Mouse (Mus musculus) lung, embryonic 15.5 days (tissue): ENCODE measurements at regions not wholly inside any gene's neighbourhood (a gene's known extent, or its start where the extent isn't known, plus 50 kb on each side); places are given as distances from the start of the nearest gene placed in this dataset.

Experiments
- ATAC-seq: fragments of 200-750 bp; cut with Nextera tagmentation; 2 replicates; pipeline ENCODE4 v1.8.0; 2017; ENCODE audit warnings: moderate number of reproducible peaks, borderline replicate concordance; ENCODE audit not compliant: low FRiP score, low TSS enrichment; ENCODE audit errors: extremely low read depth
- H3K27ac ChIP-seq: fragments of 300-500 bp; sonication (generic); 2 replicates; pipeline ENCODE4 v1.5.1; 2015; ENCODE audit warnings: moderate library complexity, mild to moderate bottlenecking, inconsistent platforms
- H3K27me3 ChIP-seq: fragments of 300-500 bp; sonication (generic); 2 replicates; pipeline ENCODE4 v1.6.1; 2015; ENCODE audit warnings: inconsistent platforms
- H3K36me3 ChIP-seq: fragments of 300-500 bp; sonication (generic); 2 replicates; pipeline ENCODE4 v1.6.1; 2015; ENCODE audit warnings: inconsistent platforms
- H3K4me1 ChIP-seq: fragments of 300-500 bp; sonication (generic); 2 replicates; pipeline ENCODE4 v1.6.1; 2015; ENCODE audit warnings: inconsistent platforms
- H3K4me2 ChIP-seq: fragments of 300-500 bp; sonication (generic); 2 replicates; pipeline ENCODE4 v1.6.1; 2015; ENCODE audit warnings: inconsistent platforms, mild to moderate bottlenecking, moderate library complexity
- H3K4me3 ChIP-seq: fragments of 300-500 bp; sonication (generic); 2 replicates; pipeline ENCODE4 v1.5.1; 2015; ENCODE audit warnings: mild to moderate bottlenecking, inconsistent platforms
- H3K9ac ChIP-seq: fragments of 300-500 bp; sonication (generic); 2 replicates; pipeline ENCODE4 v1.6.1; 2015; ENCODE audit warnings: inconsistent platforms
- H3K9me3 ChIP-seq: fragments of 300-500 bp; sonication (generic); 2 replicates; pipeline ENCODE4 v1.6.1; 2016; ENCODE audit warnings: inconsistent platforms
- WGBS: fragments of 180-500 bp; shearing (Covaris S2); methylation state at CpG from one replicate; pipeline ENCODE4 v1.1.7; 2015; 5-methylcytosine and 5-hydroxymethylcytosine counted together

DNA sequence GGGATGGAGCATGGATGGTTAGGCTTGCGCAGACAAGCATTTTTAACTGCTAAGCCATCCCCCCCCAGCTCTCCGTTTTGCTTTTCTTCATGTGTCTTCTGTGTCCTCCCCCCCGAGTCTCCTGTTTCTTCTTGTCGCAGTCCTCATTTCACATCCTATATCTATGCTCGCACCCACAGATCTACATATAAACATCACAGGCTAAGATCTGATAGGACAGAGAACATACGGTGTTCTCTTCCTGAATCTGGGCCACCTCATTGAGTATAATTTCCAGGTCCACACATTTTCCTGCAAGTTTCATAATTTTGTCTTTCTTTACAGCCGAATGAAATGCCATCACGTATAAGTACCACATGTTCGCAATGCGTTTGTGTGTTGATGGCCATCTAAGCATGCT, 168.7 kb downstream of the Zfp36l1 start:
- 56% methylated on average over 10 of the region's 10 CpGs for WGBS
- no peaks in the 10 kb centered on the region for H3K36me3 ChIP-seq
- H3K4me3 ChIP-seq = no peak overlapping the region
- no peaks in the 10 kb centered on the region for H3K27me3 ChIP-seq
- no peak overlapping the region for H3K9ac ChIP-seq
- no peak for ATAC-seq
- peaks cover 71% of the 10 kb centered on the region for H3K4me1 ChIP-seq
- no peaks in the 10 kb centered on the region for H3K9me3 ChIP-seq
- peak overlapping the region; percentile 95 for H3K27ac ChIP-seq
- no peak overlapping the region for H3K4me2 ChIP-seq

DNA sequence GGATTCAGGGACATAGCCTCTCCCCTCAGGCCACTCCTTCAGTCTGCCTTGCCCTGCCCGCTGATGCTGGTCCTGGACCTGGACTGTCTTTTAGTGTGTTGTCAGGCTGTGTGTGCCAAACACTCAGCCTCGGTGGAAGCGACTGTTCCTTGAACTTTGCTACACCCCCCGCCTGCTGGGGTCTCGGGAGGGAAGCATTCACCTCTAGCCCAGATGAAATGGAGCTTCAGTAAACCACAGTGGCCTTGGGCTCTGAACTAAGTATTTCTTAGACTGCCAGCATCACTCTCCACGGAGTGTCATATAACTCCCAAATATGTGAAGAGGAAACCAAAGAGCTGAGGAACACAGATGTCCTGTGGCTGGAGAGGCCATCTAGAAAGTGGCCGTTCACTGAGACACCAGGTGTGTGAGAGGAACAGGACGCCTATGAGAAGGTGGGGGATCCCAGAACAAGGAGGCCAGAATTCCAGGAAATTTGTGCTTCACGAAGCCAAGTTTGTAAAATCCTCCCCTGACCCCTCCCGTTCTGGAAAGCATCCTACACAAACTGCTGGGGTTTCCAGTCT, 170.2 kb downstream of the Zfp36l1 start:
- peak overlapping the region; percentile 66 for H3K27ac ChIP-seq
- peaks cover 61% of the 10 kb centered on the region for H3K4me1 ChIP-seq
- 18% methylated on average over 10 of the region's 10 CpGs for WGBS
- H3K4me2 ChIP-seq = no peak overlapping the region
- no peak for ATAC-seq
- no peak overlapping the region for H3K4me3 ChIP-seq
- H3K9ac ChIP-seq = no peak overlapping the region
- no peaks in the 10 kb centered on the region for H3K9me3 ChIP-seq
- H3K36me3 ChIP-seq = no peaks in the 10 kb centered on the region
- H3K27me3 ChIP-seq = no peaks in the 10 kb centered on the region

DNA sequence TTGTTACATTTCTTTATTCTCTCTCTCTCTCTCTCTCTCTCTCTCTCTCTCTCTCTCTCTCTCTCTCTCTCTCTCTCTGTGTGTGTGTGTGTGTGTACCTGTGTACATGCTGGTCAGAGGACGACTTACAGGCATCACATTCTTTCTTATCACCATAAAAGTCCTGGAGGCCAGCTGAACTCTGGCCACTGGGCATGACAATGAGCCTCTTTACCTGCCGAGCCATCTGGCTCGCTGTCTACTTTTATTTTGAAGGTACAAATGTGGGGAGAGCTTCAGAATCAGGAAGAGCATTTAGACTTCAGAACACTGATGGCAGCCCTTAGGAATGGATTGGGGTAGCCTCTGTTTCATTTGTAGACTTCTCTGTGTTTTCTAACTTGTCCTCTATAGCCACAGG, 171.0 kb downstream of the Zfp36l1 start:
- WGBS = 39% methylated on average over 3 of the region's 3 CpGs
- no peaks in the 10 kb centered on the region for H3K27me3 ChIP-seq
- H3K27ac ChIP-seq = no peak overlapping the region
- H3K4me1 ChIP-seq = peaks cover 63% of the 10 kb centered on the region
- H3K36me3 ChIP-seq = no peaks in the 10 kb centered on the region
- ATAC-seq = no peak
- H3K4me2 ChIP-seq = no peak overlapping the region
- H3K9ac ChIP-seq = no peak overlapping the region
- no peak overlapping the region for H3K4me3 ChIP-seq
- no peaks in the 10 kb centered on the region for H3K9me3 ChIP-seq

DNA sequence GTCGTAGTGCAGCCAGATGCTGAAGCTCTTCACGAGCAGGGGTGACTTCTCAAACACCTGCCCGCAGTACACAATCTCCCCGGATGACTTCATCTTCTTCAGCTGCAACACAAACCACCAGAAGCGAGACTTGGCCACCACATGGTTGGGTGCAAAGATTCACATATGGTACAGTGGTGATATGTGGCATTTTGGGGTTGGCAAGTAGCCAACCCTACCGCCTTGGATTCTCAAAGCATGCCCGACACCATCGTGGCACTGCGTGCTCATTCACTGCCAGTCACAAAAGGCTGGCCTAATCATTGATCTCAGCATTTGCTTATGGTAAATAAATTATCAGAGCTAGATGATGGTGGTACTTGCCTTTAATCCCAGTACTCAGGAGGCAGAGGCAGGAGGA, 173.4 kb downstream of the Zfp36l1 start:
- H3K9me3 ChIP-seq = no peaks in the 10 kb centered on the region
- H3K36me3 ChIP-seq = no peaks in the 10 kb centered on the region
- H3K4me1 ChIP-seq = peaks cover 53% of the 10 kb centered on the region
- ATAC-seq = no peak
- H3K9ac ChIP-seq = no peak overlapping the region
- no peak overlapping the region for H3K4me3 ChIP-seq
- H3K27ac ChIP-seq = no peak overlapping the region
- H3K4me2 ChIP-seq = no peak overlapping the region
- H3K27me3 ChIP-seq = no peaks in the 10 kb centered on the region
- 93% methylated on average over 9 of the region's 9 CpGs for WGBS

DNA sequence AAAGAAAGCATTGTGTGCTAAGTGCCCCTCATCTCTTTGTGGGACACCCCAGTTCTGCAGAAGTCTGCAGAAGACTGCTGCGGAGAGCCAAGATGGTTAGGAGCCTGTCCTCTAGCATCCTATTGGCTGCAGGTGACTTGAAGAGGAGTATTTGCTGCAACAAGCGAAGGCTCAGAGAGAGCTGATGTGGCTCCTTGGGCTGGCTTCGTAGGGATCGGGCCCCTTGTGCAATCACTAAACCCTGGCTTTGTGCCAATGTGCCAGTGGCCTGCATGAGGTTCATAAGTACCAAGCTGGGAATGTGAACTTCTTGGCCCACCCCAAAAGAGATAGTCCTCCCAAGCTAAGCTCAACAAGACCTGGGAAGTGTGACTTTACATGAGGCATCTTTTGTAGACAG, 174.9 kb downstream of the Zfp36l1 start:
- no peak overlapping the region for H3K4me3 ChIP-seq
- peaks cover 46% of the 10 kb centered on the region for H3K4me1 ChIP-seq
- no peak for ATAC-seq
- WGBS = 57% methylated on average over 4 of the region's 4 CpGs
- no peak overlapping the region for H3K9ac ChIP-seq
- no peak overlapping the region for H3K4me2 ChIP-seq
- H3K9me3 ChIP-seq = no peaks in the 10 kb centered on the region
- H3K27me3 ChIP-seq = no peaks in the 10 kb centered on the region
- peak overlapping the region; percentile 72 for H3K27ac ChIP-seq
- H3K36me3 ChIP-seq = no peaks in the 10 kb centered on the region

DNA sequence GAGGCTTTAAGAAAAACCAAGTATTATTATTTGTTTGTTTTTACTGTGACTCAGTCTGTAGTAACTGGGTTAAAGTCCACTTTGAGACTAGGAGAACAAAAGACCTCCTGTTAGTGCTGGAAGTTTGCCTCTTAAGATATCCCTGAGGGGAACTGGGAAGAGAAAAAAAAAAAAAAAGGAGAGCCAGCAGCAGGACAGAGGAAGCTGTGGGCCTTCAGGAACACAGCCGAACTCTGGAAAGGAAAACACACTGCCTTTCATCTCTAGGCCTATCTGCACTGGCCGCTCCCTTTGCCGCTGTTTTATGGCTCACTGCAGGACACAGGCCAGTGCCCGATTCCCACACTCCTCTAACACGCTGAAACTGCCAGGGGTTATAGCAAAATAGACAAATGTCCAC, 176.1 kb downstream of the Zfp36l1 start:
- no peak overlapping the region for H3K4me3 ChIP-seq
- ATAC-seq = no peak
- 12% methylated on average over 5 of the region's 5 CpGs for WGBS
- no peak overlapping the region for H3K9ac ChIP-seq
- H3K4me1 ChIP-seq = peaks cover 41% of the 10 kb centered on the region
- no peaks in the 10 kb centered on the region for H3K36me3 ChIP-seq
- no peaks in the 10 kb centered on the region for H3K27me3 ChIP-seq
- no peak overlapping the region for H3K4me2 ChIP-seq
- H3K27ac ChIP-seq = peak overlapping the region; percentile 72
- H3K9me3 ChIP-seq = no peaks in the 10 kb centered on the region

DNA sequence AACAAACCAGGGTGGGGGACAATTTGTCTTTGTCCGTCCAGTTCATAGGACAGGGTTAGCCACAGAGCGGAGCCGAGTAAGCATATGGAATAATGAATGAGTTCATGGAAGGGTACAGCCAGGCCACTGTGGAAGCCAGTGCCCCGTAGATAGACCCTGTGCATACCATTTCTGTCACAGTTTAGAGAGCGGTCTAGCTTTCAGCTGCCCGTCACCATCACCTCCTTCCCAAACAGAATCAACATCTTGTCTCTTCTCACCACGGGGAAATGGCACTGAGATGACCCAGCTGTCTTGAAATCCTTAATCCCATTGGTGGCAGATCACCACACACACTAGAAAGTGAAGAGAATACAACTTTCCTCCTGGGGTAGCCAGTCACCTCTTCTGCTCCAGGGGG, 178.7 kb downstream of the Zfp36l1 start:
- H3K27me3 ChIP-seq = no peaks in the 10 kb centered on the region
- H3K36me3 ChIP-seq = no peaks in the 10 kb centered on the region
- ATAC-seq = peak; percentile 56
- H3K4me2 ChIP-seq = no peak overlapping the region
- H3K4me1 ChIP-seq = peaks cover 65% of the 10 kb centered on the region
- H3K4me3 ChIP-seq = no peak overlapping the region
- no peaks in the 10 kb centered on the region for H3K9me3 ChIP-seq
- H3K9ac ChIP-seq = no peak overlapping the region
- H3K27ac ChIP-seq = peak overlapping the region; percentile 91
- 37% methylated on average over 7 of the region's 7 CpGs for WGBS

DNA sequence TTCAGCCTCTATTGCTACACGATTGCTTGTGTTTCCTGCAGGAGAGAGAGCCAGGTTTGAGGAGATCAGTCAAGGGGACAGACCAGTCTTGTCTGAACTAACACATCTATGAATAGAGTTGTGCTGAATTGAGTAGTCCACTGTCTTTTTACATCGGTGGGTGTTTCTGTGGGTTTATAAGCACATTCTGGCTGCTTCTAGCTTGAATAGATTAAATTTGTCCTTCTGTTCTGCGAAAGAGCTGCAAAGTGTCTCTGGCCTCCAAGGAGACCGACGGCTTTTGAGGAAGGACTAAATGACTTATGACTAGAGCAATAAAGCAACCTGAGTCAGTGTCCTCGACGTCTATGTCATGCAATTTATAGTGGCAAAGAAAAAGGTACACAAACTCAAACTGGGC, 179.9 kb downstream of the Zfp36l1 start:
- Histone ChIP-seq H3K9me3 (no peaks in the 10 kb centered on the region), H3K4me1 (peaks cover 73% of the 10 kb centered on the region), H3K4me3 (no peak overlapping the region), H3K9ac (no peak overlapping the region), H3K27me3 (no peaks in the 10 kb centered on the region), H3K27ac (peak overlapping the region; percentile 91), H3K4me2 (no peak overlapping the region), H3K36me3 (no peaks in the 10 kb centered on the region)
- no peak for ATAC-seq
- WGBS = 57% methylated on average over 7 of the region's 7 CpGs

DNA sequence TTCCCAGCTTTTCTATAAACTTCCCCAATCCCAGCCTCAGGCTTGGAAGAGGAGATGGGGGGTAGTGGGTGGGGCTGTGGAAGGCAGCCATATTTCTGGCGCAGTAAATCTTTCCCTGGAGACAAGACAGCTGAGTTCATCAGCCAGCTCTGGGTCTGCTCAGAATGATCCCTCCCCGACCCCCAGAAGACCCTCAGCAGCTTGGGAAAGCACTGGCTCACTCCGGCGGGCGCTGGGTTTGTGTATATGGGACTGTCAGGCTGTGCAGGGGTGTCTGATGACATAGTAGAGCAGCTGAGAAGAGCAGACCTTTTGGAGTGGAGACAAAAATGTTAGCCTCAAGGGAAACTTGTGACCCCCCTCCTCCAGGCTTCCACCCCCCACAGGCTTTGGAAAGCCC, 181.4 kb downstream of the Zfp36l1 start:
- peaks cover 70% of the 10 kb centered on the region for H3K4me1 ChIP-seq
- peak; percentile 93 for ATAC-seq
- peak overlapping the region; percentile 91 for H3K27ac ChIP-seq
- no peak overlapping the region for H3K4me3 ChIP-seq
- no peaks in the 10 kb centered on the region for H3K9me3 ChIP-seq
- H3K9ac ChIP-seq = no peak overlapping the region
- WGBS = 32% methylated on average over 5 of the region's 5 CpGs
- no peak overlapping the region for H3K4me2 ChIP-seq
- no peaks in the 10 kb centered on the region for H3K27me3 ChIP-seq
- H3K36me3 ChIP-seq = no peaks in the 10 kb centered on the region

DNA sequence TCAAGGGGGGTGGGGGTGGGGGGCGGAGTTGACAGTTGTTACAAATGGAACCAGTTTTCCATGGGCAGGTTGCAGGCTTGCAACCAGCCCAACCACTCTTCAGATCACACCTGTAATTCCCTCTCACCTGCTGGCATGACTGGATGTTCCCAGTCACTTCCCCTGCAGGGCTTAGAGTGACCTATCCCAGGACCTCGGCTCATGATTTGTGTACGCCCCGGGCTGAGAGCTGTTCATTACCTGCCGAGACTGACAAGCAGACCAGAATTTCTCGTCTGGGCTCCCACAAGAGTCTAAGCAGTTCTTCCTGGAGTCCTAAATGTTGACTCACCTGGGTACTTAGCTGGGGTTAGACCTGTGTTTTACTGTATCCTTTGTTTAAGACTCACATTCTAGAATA, 183.0 kb downstream of the Zfp36l1 start:
- WGBS = 42% methylated on average over 6 of the region's 6 CpGs
- peaks cover 80% of the 10 kb centered on the region for H3K4me1 ChIP-seq
- H3K4me2 ChIP-seq = no peak overlapping the region
- no peak overlapping the region for H3K9ac ChIP-seq
- no peaks in the 10 kb centered on the region for H3K36me3 ChIP-seq
- no peak overlapping the region for H3K4me3 ChIP-seq
- H3K9me3 ChIP-seq = no peaks in the 10 kb centered on the region
- no peak for ATAC-seq
- no peaks in the 10 kb centered on the region for H3K27me3 ChIP-seq
- H3K27ac ChIP-seq = peak overlapping the region; percentile 91

DNA sequence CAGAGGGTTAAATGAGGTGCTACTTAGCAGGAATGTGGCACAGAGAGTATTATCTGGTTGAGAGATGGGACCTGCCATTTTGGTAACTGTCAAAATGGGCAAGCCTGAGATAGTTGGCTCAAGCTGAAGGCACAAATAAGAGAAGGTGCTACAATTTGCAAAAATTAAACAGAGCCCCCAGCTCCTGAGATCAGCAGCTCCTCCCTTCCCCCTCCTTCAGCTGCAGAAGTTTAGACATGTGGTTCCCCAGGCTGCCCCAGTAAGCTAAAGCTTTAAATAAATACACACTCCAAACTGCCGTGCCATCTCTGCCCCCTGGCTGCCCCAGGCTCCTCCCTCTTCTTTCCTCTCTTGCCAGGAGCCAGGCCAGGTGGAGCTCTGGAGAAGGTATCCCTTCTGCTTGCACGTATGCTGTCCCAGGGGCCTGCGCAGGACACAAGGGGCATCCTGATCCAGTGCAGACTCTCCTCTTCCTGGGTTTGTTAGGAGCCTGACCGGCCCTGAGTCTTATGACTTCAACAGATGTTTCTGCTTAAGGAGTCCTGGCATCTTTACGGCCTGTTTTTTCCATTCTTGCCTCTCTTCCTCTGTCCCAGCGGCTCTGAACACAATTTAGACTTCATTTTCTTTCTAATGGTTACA, 184.0 kb downstream of the Zfp36l1 start:
- 23% methylated on average over 6 of the region's 6 CpGs for WGBS
- H3K36me3 ChIP-seq = no peaks in the 10 kb centered on the region
- ATAC-seq = no peak
- H3K9ac ChIP-seq = no peak overlapping the region
- H3K27me3 ChIP-seq = no peaks in the 10 kb centered on the region
- peak overlapping the region; percentile 91 for H3K27ac ChIP-seq
- no peaks in the 10 kb centered on the region for H3K9me3 ChIP-seq
- no peak overlapping the region for H3K4me2 ChIP-seq
- H3K4me1 ChIP-seq = peaks cover 81% of the 10 kb centered on the region
- no peak overlapping the region for H3K4me3 ChIP-seq

DNA sequence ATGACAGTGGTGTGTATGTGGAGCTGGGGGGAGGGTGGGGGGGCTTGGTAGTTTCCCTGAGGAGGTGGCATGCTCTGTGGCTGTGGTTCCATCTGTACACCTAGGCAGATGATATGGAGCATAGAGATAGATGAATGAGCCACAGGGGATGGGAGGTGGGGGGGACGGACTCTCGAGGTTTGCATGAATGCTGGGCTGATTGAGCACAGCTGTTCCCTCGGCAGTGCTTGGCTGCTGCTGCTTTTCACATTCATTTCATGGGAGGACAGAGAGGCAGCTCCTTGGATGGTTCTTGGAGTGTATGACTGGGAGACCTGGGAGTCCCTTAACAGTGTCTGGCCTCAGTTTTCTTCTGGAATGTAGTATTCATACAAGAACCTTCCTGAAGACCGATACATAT, 184.5 kb downstream of the Zfp36l1 start:
- H3K9me3 ChIP-seq = no peaks in the 10 kb centered on the region
- no peaks in the 10 kb centered on the region for H3K27me3 ChIP-seq
- H3K27ac ChIP-seq = peak overlapping the region; percentile 91
- WGBS = 35% methylated on average over 4 of the region's 4 CpGs
- H3K4me1 ChIP-seq = peaks cover 77% of the 10 kb centered on the region
- H3K9ac ChIP-seq = no peak overlapping the region
- H3K4me2 ChIP-seq = no peak overlapping the region
- no peaks in the 10 kb centered on the region for H3K36me3 ChIP-seq
- peak; percentile 15; the same call in 1 of the 2 replicates for ATAC-seq
- H3K4me3 ChIP-seq = no peak overlapping the region
